Mouse (Mus musculus) stomach, embryonic 16.5 days (tissue): Measurements from ENCODE around the gene Pak4. TPM values are rescaled to one million over a fixed set of nuclear protein-coding genes. Genes with fewer than 3 reads are reported as not detected.

ENCODE experiments used
- ATAC-seq: fragments of 200-750 bp; cut with Nextera tagmentation; 2 replicates; pipeline ENCODE4 v1.8.0; 2017; ENCODE audit warnings: moderate number of reproducible peaks, moderate TSS enrichment; ENCODE audit not compliant: insufficient read depth, low FRiP score
- H3K27ac ChIP-seq: fragments of 300-500 bp; sonication (generic); 2 replicates; pipeline ENCODE4 v1.5.1; 2014; ENCODE audit warnings: low read length
- H3K27me3 ChIP-seq: fragments of 300-500 bp; sonication (generic); 2 replicates; pipeline ENCODE4 v1.6.1; 2014; ENCODE audit warnings: low read length, control low read depth, mixed read lengths; ENCODE audit not compliant: control insufficient read depth, insufficient read depth
- H3K36me3 ChIP-seq: fragments of 300-500 bp; sonication (generic); 2 replicates; pipeline ENCODE4 v1.6.1; 2014; ENCODE audit warnings: low read length; ENCODE audit not compliant: control insufficient read depth, insufficient read depth
- H3K4me1 ChIP-seq: fragments of 300-500 bp; sonication (generic); 2 replicates; pipeline ENCODE4 v1.6.1; 2014; ENCODE audit warnings: low read length, control low read depth, mixed read lengths; ENCODE audit not compliant: control insufficient read depth, insufficient read depth
- H3K4me2 ChIP-seq: fragments of 300-500 bp; sonication (generic); 2 replicates; pipeline ENCODE4 v1.6.1; 2014; ENCODE audit warnings: low read depth, low read length, mixed read lengths
- H3K4me3 ChIP-seq: fragments of 300-500 bp; sonication (generic); replicated peaks from 2 replicates; pipeline ENCODE4 v1.5.1; 2014; ENCODE audit warnings: mild to moderate bottlenecking, low read length
- H3K9ac ChIP-seq: fragments of 300-500 bp; sonication (generic); 2 replicates; pipeline ENCODE4 v1.6.1; 2014; ENCODE audit warnings: low read length
- H3K9me3 ChIP-seq: fragments of 300-500 bp; sonication (generic); replicated peaks from 2 replicates; pipeline ENCODE4 v1.6.1; 2016; ENCODE audit warnings: low read length, control low read depth; ENCODE audit not compliant: control insufficient read depth
- WGBS: fragments of 180-500 bp; shearing (Covaris S2); extraction: QIAGEN DNeasy Blood & Tissue Kit; methylation state at CpG from one replicate; pipeline ENCODE4 v1.1.7; 2014; 5-methylcytosine and 5-hydroxymethylcytosine counted together
- polyA plus RNA-seq: library from polyadenylated mRNA; unstranded; fragments of >200 nt; fragmentation: Nextera tagmentation; extraction: Ambion mirVana; gene quantifications from 2 replicates; pipeline ENCODE4 v1.2.1, GENCODE M21; 2015

Pak4 gene
- polyA plus RNA-seq, 1 experiment from 2014 or later: 54.8 TPM

GRCm38 (mm10) chr7:28558486-28558885 lies 39.5 kb downstream of the Pak4 start:
- H3K4me1 ChIP-seq: peaks cover 19% of the 10 kb centered on the region
- no peak overlapping the region for H3K9ac ChIP-seq
- H3K4me2 ChIP-seq: no peak overlapping the region
- peak; percentile 63 for ATAC-seq
- H3K36me3 ChIP-seq: no peaks in the 10 kb centered on the region; the same call in 1 of the 2 replicates
- no peak overlapping the region for H3K4me3 ChIP-seq
- WGBS: 51% methylated on average over 4 of the region's 4 CpGs
- no peaks in the 10 kb centered on the region for H3K9me3 ChIP-seq
- H3K27me3 ChIP-seq: no peaks in the 10 kb centered on the region
- peak overlapping the region; percentile 53; the same call in 1 of the 2 replicates for H3K27ac ChIP-seq

- H3K4me2 ChIP-seq: no peak overlapping the region
- H3K9ac ChIP-seq: no peak overlapping the region
- no peak overlapping the region; the same call in 1 of the 2 replicates for H3K27ac ChIP-seq
- H3K27me3 ChIP-seq: no peaks in the 10 kb centered on the region
- no peak overlapping the region for H3K4me3 ChIP-seq
- peaks cover 19% of the 10 kb centered on the region for H3K4me1 ChIP-seq
- no peak for ATAC-seq
- WGBS: 71% methylated on average over 6 of the region's 6 CpGs
- H3K9me3 ChIP-seq: no peaks in the 10 kb centered on the region
- H3K36me3 ChIP-seq: no peaks in the 10 kb centered on the region; the same call in 1 of the 2 replicates
Measured at GRCm38 (mm10) chr7:28557708-28558107, 40.3 kb downstream of the Pak4 start.

GRCm38 (mm10) chr7:28557069-28557468 lies 40.9 kb downstream of the Pak4 start:
- no peaks in the 10 kb centered on the region for H3K9me3 ChIP-seq
- whole genome bisulfite sequencing: 58% methylated on average over 5 of the region's 5 CpGs
- H3K4me2 ChIP-seq: no peak overlapping the region
- H3K4me1 ChIP-seq: peaks cover 19% of the 10 kb centered on the region
- no peak overlapping the region for H3K9ac ChIP-seq
- no peak for ATAC-seq
- no peaks in the 10 kb centered on the region for H3K27me3 ChIP-seq
- H3K27ac ChIP-seq: peak overlapping the region; percentile 59; the same call in 1 of the 2 replicates
- H3K36me3 ChIP-seq: no peaks in the 10 kb centered on the region; the same call in 1 of the 2 replicates
- no peak overlapping the region for H3K4me3 ChIP-seq

GRCm38 (mm10) chr7:28555939-28556535 lies 41.9 kb downstream of the Pak4 start:
- peaks cover 19% of the 10 kb centered on the region for H3K4me1 ChIP-seq
- H3K4me2 ChIP-seq: no peak overlapping the region
- peak overlapping the region; percentile 59 for H3K27ac ChIP-seq
- no peak for ATAC-seq
- no peak overlapping the region for H3K4me3 ChIP-seq
- H3K27me3 ChIP-seq: no peaks in the 10 kb centered on the region
- no peak overlapping the region for H3K9ac ChIP-seq
- WGBS: 8% methylated on average over 5 of the region's 5 CpGs
- no peaks in the 10 kb centered on the region; the same call in 1 of the 2 replicates for H3K36me3 ChIP-seq
- no peaks in the 10 kb centered on the region for H3K9me3 ChIP-seq

- H3K27ac ChIP-seq: no peak overlapping the region; the same call in 1 of the 2 replicates
- ATAC-seq: no peak
- H3K36me3 ChIP-seq: no peaks in the 10 kb centered on the region
- 79% methylated on average over 6 of the region's 6 CpGs for WGBS
- H3K27me3 ChIP-seq: no peaks in the 10 kb centered on the region
- no peak overlapping the region for H3K4me2 ChIP-seq
- peaks cover 8% of the 10 kb centered on the region for H3K4me1 ChIP-seq
- no peak overlapping the region for H3K4me3 ChIP-seq
- H3K9ac ChIP-seq: no peak overlapping the region
- no peaks in the 10 kb centered on the region for H3K9me3 ChIP-seq
Measured at GRCm38 (mm10) chr7:28553076-28553475, 44.9 kb downstream of the Pak4 start.

GRCm38 (mm10) chr7:28547628-28548027 lies 50.4 kb downstream of the Pak4 start:
- peaks cover 8% of the 10 kb centered on the region; the same call in 1 of the 2 replicates for H3K4me1 ChIP-seq
- H3K27me3 ChIP-seq: peaks cover 27% of the 10 kb centered on the region
- WGBS: 62% methylated on average over 7 of the region's 7 CpGs
- no peaks in the 10 kb centered on the region for H3K36me3 ChIP-seq
- H3K9ac ChIP-seq: no peak overlapping the region
- H3K4me2 ChIP-seq: no peak overlapping the region
- H3K27ac ChIP-seq: no peak overlapping the region
- ATAC-seq: no peak
- no peak overlapping the region for H3K4me3 ChIP-seq
- H3K9me3 ChIP-seq: no peaks in the 10 kb centered on the region

GRCm38 (mm10) chr7:28547154-28547553 lies 50.8 kb downstream of the Pak4 start, which contains the start of gene Nccrp1:
TSS of gene Nccrp1 (minus strand) at chr7:28547254.
- 5% methylated on average over 5 of the region's 5 CpGs for whole genome bisulfite sequencing
- 0 out of 2 replicates have a peak within 1 kb of the TSS, but pooled peaks have one; percentile 8 for H3K27ac ChIP-seq

GRCm38 (mm10) chr7:28546649-28547048 lies 51.3 kb downstream of the Pak4 start:
- no peak for ATAC-seq
- Histone ChIP-seq H3K4me3 (peak overlapping the region; percentile 26), H3K36me3 (no peaks in the 10 kb centered on the region), H3K9ac (peak overlapping the region; percentile 31; the same call in 1 of the 2 replicates), H3K27ac (no peak overlapping the region), H3K9me3 (no peaks in the 10 kb centered on the region), H3K4me2 (peak overlapping the region; percentile 43), H3K27me3 (peaks cover 27% of the 10 kb centered on the region), H3K4me1 (peaks cover 8% of the 10 kb centered on the region; the same call in 1 of the 2 replicates)
- WGBS: 2% methylated on average over 22 of the region's 22 CpGs

More at GRCm38 (mm10) chr7:28547154-28547553, 50.8 kb downstream of the Pak4 start, which contains the start of gene Nccrp1:
- Histone ChIP-seq H3K36me3 (no peaks in the 10 kb centered on the region), H3K27me3 (peaks cover 27% of the 10 kb centered on the region), H3K4me2 (peak within 1 kb of the TSS; percentile 43), H3K4me3 (peak within 1 kb of the TSS; percentile 26), H3K9me3 (no peaks in the 10 kb centered on the region), H3K4me1 (peaks cover 8% of the 10 kb centered on the region; the same call in 1 of the 2 replicates), H3K9ac (peak within 1 kb of the TSS; percentile 43)
- no peak for ATAC-seq

- Histone ChIP-seq H3K27me3 (peaks cover 27% of the 10 kb centered on the region), H3K9me3 (no peaks in the 10 kb centered on the region), H3K4me3 (peak overlapping the region; percentile 26; the same call in 1 of the 2 replicates), H3K4me2 (no peak overlapping the region), H3K36me3 (no peaks in the 10 kb centered on the region), H3K4me1 (peaks cover 8% of the 10 kb centered on the region; the same call in 1 of the 2 replicates), H3K9ac (no peak overlapping the region), H3K27ac (no peak overlapping the region)
- WGBS: 43% methylated on average over 7 of the region's 7 CpGs
- no peak for ATAC-seq
Measured at GRCm38 (mm10) chr7:28545891-28546210, 52.1 kb downstream of the Pak4 start.
